Mouse (Mus musculus): ENCODE results near the gene Cmss1.

GRCm38 (mm10) chr16:57546355-57546754 is 60.3 kb downstream of the Cmss1 start:
- TF ChIP-seq CTCF (IDR thresholded peaks at IDR 0.05; ENCODE audit: control insufficient read depth, insufficient read depth, low read length) = no peak
- no peak for TF ChIP-seq POLR2A (IDR thresholded peaks at IDR 0.05; ENCODE audit: borderline replicate concordance, control insufficient read depth, low read depth, low read length)

Data from bone marrow, adult 2 months (tissue).